Mouse (Mus musculus): ENCODE results near the gene Zmat1.
"Not testable (repeated sequence)": the region's sequence is repeated elsewhere in the genome, so short reads cannot be mapped to it uniquely, and the experiment has no call there.

Zmat1 gene

GRCm38 (mm10) chrX:135008720-135009470 lies at the start of gene Zmat1:
Gene Zmat1 (minus strand): TSS chrX:135009209.
- peak; percentile 90 for DNase-seq (ENCODE audit: low spot score)

- not testable (repeated sequence) for DNase-seq (ENCODE audit: low spot score)
These were observed 44.9 kb upstream of the Zmat1 start for GRCm38 (mm10) chrX:135053939-135054338.

- no peak for DNase-seq (ENCODE audit: low spot score)
These were observed 27.0 kb upstream of the Zmat1 start for GRCm38 (mm10) chrX:135035962-135036375.

GRCm38 (mm10) chrX:135025135-135025534 lies 16.1 kb upstream of the Zmat1 start:
- no peak for DNase-seq (ENCODE audit: low spot score)

GRCm38 (mm10) chrX:135011381-135011780 lies 2.4 kb upstream of the Zmat1 start:
- no peak for DNase-seq (ENCODE audit: low spot score)

- no peak for DNase-seq (ENCODE audit: low spot score)
These were observed 434 bp upstream of the Zmat1 start for GRCm38 (mm10) chrX:135009471-135009815.

- DNase-seq (ENCODE audit: low spot score): no peak
These were observed 988 bp downstream of the Zmat1 start for GRCm38 (mm10) chrX:135008021-135008420.

- DNase-seq (ENCODE audit: low spot score): no peak
These were observed 44.5 kb downstream of the Zmat1 start, which contains the start of gene Nxf2 for GRCm38 (mm10) chrX:134964546-134964945. Gene Nxf2 (minus strand): TSS chrX:134964754.

- peak; percentile 51 for DNase-seq (ENCODE audit: low spot score)
These were observed 45.5 kb downstream of the Zmat1 start for GRCm38 (mm10) chrX:134963305-134964094.

GRCm38 (mm10) chrX:134930361-134930760 lies 78.6 kb downstream of the Zmat1 start:
- no peak for DNase-seq (ENCODE audit: low spot score)

GRCm38 (mm10) chrX:134929927-134930326 lies 79.1 kb downstream of the Zmat1 start:
- no peak for DNase-seq (ENCODE audit: low spot score)

GRCm38 (mm10) chrX:134925058-134925457 lies 84.0 kb downstream of the Zmat1 start:
- DNase-seq (ENCODE audit: low spot score): no peak

- DNase-seq (ENCODE audit: low spot score): no peak
These were observed 85.2 kb downstream of the Zmat1 start for GRCm38 (mm10) chrX:134923675-134924424.
